Mouse (Mus musculus) heart, embryonic 12.5 days (tissue): ENCODE results near the gene Suz12. TPM values are rescaled to one million over a fixed set of nuclear protein-coding genes. Genes with fewer than 3 reads are reported as not detected.
A peak's percentile ranks its signal among the peaks of the same experiment; 100 is the strongest.
"Not testable (repeated sequence)": the region's sequence is repeated elsewhere in the genome, so short reads cannot be mapped to it uniquely, and the experiment has no call there.

ENCODE experiments used
- ATAC-seq: fragments of 200-750 bp; cut with Nextera tagmentation; 2 replicates; pipeline ENCODE4 v1.8.0; 2017; ENCODE audit warnings: moderate TSS enrichment, moderate library complexity; ENCODE audit not compliant: insufficient number of reproducible peaks, low FRiP score
- H3K27ac ChIP-seq: fragments of 300-500 bp; sonication (generic); 2 replicates; pipeline ENCODE4 v1.5.1; 2016; ENCODE audit warnings: mild to moderate bottlenecking, moderate library complexity; ENCODE audit not compliant: poor library complexity, severe bottlenecking
- H3K27me3 ChIP-seq: fragments of 300-500 bp; sonication (generic); replicated peaks from 2 replicates; pipeline ENCODE4 v1.6.1; 2016; ENCODE audit warnings: mild to moderate bottlenecking, moderate library complexity
- H3K36me3 ChIP-seq: fragments of 300-500 bp; sonication (generic); 2 replicates; pipeline ENCODE4 v1.6.1; 2016; ENCODE audit warnings: mild to moderate bottlenecking, moderate library complexity
- H3K4me1 ChIP-seq: fragments of 300-500 bp; sonication (generic); replicated peaks from 2 replicates; pipeline ENCODE4 v1.6.1; 2016; ENCODE audit warnings: mild to moderate bottlenecking
- H3K4me2 ChIP-seq: fragments of 300-500 bp; sonication (generic); 2 replicates; pipeline ENCODE4 v1.6.1; 2016; ENCODE audit warnings: mild to moderate bottlenecking, moderate library complexity
- H3K4me3 ChIP-seq: fragments of 300-500 bp; sonication (generic); 2 replicates; pipeline ENCODE4 v1.5.1; 2016; ENCODE audit warnings: mild to moderate bottlenecking
- H3K9ac ChIP-seq: fragments of 300-500 bp; sonication (generic); 2 replicates; pipeline ENCODE4 v1.6.1; 2016; ENCODE audit warnings: mild to moderate bottlenecking, moderate library complexity
- H3K9me3 ChIP-seq: fragments of 300-500 bp; sonication (generic); replicated peaks from 2 replicates; pipeline ENCODE4 v1.6.1; 2016; ENCODE audit warnings: mild to moderate bottlenecking, moderate library complexity
- WGBS: fragments of 180-500 bp; shearing (Covaris S2); methylation state at CpG from one replicate; pipeline ENCODE4 v1.1.7; 2016; 5-methylcytosine and 5-hydroxymethylcytosine counted together
- polyA plus RNA-seq: library from polyadenylated mRNA; unstranded; fragments of >200 nt; fragmentation: Nextera tagmentation; extraction: Ambion mirVana; gene quantifications from 2 replicates; pipeline ENCODE4 v1.2.1, GENCODE M21; 2016

Suz12 gene
- polyA plus RNA-seq, 1 experiment from 2014 or later: 25.4 TPM

DNA sequence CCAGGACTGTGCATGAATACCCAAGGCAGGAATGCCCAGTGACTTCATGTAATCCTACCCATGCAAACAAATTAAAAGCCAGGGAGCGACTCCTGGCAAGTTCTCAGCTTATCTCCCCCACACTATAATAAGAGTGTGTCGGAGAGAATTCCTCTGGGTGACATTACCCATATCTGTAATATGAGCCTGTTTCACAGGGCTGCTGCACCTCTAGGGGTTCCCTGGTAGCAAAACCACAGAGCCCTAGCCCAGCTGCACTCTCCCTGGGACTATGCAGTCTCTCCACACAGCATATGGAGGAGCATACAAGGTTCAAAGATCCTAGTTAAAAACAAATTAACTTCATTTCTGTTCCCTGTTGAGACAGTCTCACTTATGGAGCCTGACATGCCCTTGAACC lies 57.2 kb downstream of the Suz12 start:
- H3K27ac ChIP-seq: peak overlapping the region; percentile 76

DNA sequence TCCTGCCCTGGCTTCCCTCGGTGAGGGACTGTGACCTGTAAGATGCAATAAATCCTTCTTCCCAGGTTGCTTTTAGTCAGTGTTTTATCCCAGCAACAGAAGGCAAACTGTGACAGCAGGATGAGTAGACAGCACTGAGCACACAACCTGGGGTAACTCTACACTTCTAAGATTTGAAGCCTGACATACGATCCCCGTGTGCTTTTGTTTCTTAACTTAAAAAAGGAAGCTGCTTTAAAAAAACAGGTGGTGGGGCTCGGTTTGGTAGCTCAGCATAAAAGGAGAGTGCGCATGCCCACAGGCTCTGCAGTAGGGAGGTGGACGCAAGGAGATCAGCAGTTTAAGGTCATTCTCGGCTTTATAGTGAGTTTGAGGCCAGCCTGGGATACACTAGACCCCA lies 59.5 kb downstream of the Suz12 start:
- Histone ChIP-seq H3K4me1 (peaks cover 50% of the 10 kb centered on the region), H3K36me3 (peaks cover 64% of the 10 kb centered on the region), H3K9me3 (no peaks in the 10 kb centered on the region), H3K27me3 (no peaks in the 10 kb centered on the region), H3K4me2 (no peak overlapping the region), H3K27ac (no peak overlapping the region), H3K9ac (no peak overlapping the region), H3K4me3 (no peak overlapping the region)
- ATAC-seq: no peak
- WGBS: 85% methylated on average over 7 of the region's 7 CpGs

More for the DNA sequence above, 57.2 kb downstream of the Suz12 start:
- no peaks in the 10 kb centered on the region for H3K27me3 ChIP-seq
- peaks cover 49% of the 10 kb centered on the region for H3K4me1 ChIP-seq
- H3K9me3 ChIP-seq: no peaks in the 10 kb centered on the region
- H3K36me3 ChIP-seq: peaks cover 50% of the 10 kb centered on the region
- H3K9ac ChIP-seq: peak overlapping the region; percentile 28; the same call in 1 of the 2 replicates
- 18% methylated on average over 2 of the region's 2 CpGs for WGBS
- no peak overlapping the region for H3K4me2 ChIP-seq
- ATAC-seq: peak; percentile 64
- H3K4me3 ChIP-seq: no peak overlapping the region

DNA sequence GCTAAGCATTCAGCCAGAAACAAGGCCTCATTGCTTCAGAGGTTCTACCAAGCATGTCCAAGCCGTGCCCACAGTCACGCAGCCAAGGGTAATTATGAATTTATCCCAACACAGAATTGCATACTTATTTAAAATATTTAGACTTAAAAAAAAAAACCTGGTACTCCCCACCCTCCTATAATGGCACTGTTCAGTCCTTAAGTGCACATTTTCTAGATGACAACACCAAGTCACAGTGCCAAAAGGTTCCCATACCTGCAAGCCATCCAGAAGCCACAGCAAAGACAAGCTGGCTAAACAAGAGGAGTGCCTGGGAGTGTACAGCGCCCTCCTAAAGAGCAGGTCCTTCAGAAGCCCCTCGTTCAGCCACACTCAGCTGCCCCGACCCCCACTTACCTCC lies 60.3 kb downstream of the Suz12 start:
- no peak overlapping the region for H3K4me2 ChIP-seq
- H3K9me3 ChIP-seq: no peaks in the 10 kb centered on the region
- H3K4me3 ChIP-seq: no peak overlapping the region
- H3K27me3 ChIP-seq: no peaks in the 10 kb centered on the region
- 83% methylated on average over 5 of the region's 5 CpGs for WGBS
- no peak for ATAC-seq
- H3K9ac ChIP-seq: no peak overlapping the region
- H3K36me3 ChIP-seq: peaks cover 65% of the 10 kb centered on the region
- H3K27ac ChIP-seq: no peak overlapping the region
- peaks cover 50% of the 10 kb centered on the region for H3K4me1 ChIP-seq

DNA sequence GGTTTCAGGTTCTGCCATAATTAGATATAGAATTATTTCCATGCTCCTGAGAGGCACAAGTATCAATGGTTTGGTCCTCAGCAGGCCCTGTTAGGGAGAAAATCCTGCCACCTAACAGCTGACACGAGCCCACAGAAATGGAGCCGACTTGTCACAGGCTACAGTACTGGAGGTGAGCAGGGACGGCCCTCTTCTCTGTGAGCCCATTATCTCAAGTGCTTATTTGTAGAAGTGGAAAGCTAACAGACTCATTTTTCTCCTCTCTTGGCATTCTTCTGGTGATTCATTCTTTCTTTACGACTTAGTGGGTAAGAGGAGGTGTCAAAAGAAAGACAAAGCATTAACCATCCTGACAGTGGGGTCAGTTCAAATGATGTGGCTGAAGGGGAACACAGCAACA lies 61.8 kb downstream of the Suz12 start:
- peaks cover 68% of the 10 kb centered on the region for H3K36me3 ChIP-seq

DNA sequence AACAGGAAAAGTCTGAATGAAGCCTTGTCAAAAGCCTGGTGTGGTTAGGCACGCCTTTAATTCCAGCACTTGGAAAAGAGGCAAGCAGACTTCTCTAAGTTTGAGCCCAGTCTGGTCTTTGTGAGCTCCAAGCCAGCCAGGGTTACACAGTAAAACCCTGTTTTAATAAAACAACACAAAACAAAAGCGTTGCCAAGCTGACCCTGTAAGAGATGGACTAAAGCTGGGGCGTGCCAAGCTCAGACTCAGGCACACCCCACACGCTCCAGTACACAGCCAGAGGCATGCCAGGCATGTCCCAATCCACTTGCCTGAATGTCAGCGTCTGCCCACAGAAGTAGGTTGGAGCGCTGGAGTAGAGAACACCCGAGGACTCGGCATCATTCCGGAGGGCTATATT lies 63.2 kb downstream of the Suz12 start:
- no peak for ATAC-seq
- H3K4me2 ChIP-seq: no peak overlapping the region
- H3K9ac ChIP-seq: no peak overlapping the region
- H3K27ac ChIP-seq: no peak overlapping the region
- H3K4me3 ChIP-seq: no peak overlapping the region
- WGBS: 80% methylated on average over 9 of the region's 9 CpGs
- H3K4me1 ChIP-seq: peaks cover 32% of the 10 kb centered on the region
- H3K36me3 ChIP-seq: peaks cover 81% of the 10 kb centered on the region
- H3K9me3 ChIP-seq: no peaks in the 10 kb centered on the region
- no peaks in the 10 kb centered on the region for H3K27me3 ChIP-seq

More for the DNA sequence above, 61.8 kb downstream of the Suz12 start:
- no peak for ATAC-seq
- 44% methylated on average over 4 of the region's 4 CpGs for whole genome bisulfite sequencing
- Histone ChIP-seq H3K27ac (no peak overlapping the region), H3K4me1 (peaks cover 45% of the 10 kb centered on the region), H3K9ac (no peak overlapping the region), H3K27me3 (no peaks in the 10 kb centered on the region), H3K4me2 (no peak overlapping the region), H3K4me3 (no peak overlapping the region), H3K9me3 (no peaks in the 10 kb centered on the region)

DNA sequence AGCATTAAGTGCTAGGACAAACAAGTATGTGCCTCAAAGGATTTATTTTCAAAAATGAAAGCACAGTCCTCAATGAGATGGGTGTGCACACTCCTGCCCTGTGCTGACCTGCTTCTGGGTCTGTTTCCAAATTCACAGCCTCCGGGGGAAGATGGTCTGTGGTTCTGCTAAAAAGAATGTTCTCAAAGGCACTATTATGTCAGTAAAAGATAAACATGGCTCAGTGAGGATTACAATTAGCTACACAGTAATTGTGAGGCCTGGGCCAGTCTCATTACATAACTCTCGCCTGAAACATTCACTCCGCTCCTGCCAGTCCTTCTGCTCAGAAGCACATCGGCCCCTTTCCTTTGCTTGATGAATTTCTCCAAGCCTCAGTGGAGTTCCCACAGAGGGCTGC lies 69.3 kb downstream of the Suz12 start:
- 85% methylated on average over 4 of the region's 4 CpGs for WGBS
- no peak for ATAC-seq

DNA sequence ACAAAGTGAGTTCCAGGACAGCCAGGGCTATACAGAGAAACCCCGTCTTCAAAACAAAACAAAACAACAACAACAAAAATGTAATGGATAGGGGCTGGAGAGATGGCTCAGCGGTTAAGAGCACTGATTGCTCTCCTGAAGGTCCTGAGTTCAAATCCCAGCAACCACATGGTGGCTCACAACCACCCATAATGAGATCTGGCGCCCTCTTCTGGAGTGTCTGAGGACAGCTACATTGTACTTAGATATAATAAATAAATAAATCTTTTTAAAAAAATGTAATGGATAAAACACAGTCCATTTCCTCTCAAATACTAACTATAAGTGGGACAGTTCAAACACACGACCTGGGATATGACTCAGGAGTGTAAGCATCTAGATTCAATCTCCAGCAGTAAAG lies 73.5 kb downstream of the Suz12 start:
- not testable (repeated sequence) for H3K4me2 ChIP-seq, H3K4me1 ChIP-seq, ATAC-seq, H3K27me3 ChIP-seq, H3K27ac ChIP-seq, H3K4me3 ChIP-seq, H3K9me3 ChIP-seq, H3K9ac ChIP-seq
- WGBS: 83% methylated on average over 4 of the region's 4 CpGs
- peaks cover 24% of the 10 kb centered on the region for H3K36me3 ChIP-seq

More for the DNA sequence above, 69.3 kb downstream of the Suz12 start:
- Histone ChIP-seq H3K27ac (no peak overlapping the region), H3K9me3 (no peaks in the 10 kb centered on the region), H3K4me3 (no peak overlapping the region), H3K27me3 (no peaks in the 10 kb centered on the region), H3K9ac (no peak overlapping the region), H3K4me1 (no peaks in the 10 kb centered on the region), H3K4me2 (no peak overlapping the region), H3K36me3 (peaks cover 59% of the 10 kb centered on the region)

DNA sequence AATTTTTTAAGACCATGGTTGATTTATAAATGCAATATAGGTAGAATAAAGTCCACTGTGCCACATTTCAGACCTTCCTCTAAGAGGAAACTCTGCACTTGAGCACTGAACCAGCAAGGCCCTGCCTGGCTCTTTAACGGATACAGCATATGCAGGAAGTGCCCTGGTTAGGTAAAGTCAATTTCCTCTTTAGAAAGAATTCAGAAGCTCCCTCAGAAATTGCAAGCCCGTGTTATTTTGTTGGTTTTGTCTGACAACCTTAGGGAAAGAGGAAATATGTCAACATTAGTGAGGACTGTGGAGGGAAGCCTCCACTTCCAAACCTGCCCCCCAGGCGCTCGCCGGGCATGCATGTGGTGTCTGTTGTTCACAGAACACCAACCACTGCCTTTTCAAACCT lies 74.7 kb downstream of the Suz12 start:
- peaks cover 3% of the 10 kb centered on the region; the same call in 1 of the 2 replicates for H3K4me1 ChIP-seq
- H3K36me3 ChIP-seq: peaks cover 14% of the 10 kb centered on the region
- H3K4me2 ChIP-seq: no peak overlapping the region
- no peak overlapping the region for H3K4me3 ChIP-seq
- H3K27ac ChIP-seq: no peak overlapping the region
- 76% methylated on average over 5 of the region's 5 CpGs for WGBS
- H3K9ac ChIP-seq: no peak overlapping the region
- ATAC-seq: no peak
- no peaks in the 10 kb centered on the region for H3K27me3 ChIP-seq
- H3K9me3 ChIP-seq: no peaks in the 10 kb centered on the region

DNA sequence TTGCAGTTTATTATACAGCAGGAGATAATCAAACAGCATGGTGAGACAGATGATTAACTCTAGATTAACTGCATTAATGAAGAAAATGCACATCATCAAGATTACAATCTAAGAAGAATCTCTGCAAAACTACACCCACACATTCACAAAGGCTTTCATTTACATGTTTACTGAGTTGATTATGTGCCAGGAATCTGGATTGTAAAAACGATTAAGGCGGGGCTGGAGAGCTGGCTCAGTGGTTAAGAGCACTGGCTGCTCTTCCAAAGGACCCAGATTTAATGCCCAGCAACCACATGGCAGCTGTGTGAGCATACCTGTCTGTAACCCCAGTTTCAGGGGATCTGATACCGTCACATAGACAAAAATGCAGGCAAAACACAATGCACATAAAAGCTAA lies 76.9 kb downstream of the Suz12 start:
- no peak for ATAC-seq
- no peak overlapping the region for H3K4me3 ChIP-seq
- H3K9ac ChIP-seq: no peak overlapping the region
- no peaks in the 10 kb centered on the region for H3K9me3 ChIP-seq
- no peaks in the 10 kb centered on the region for H3K27me3 ChIP-seq
- no peak overlapping the region for H3K4me2 ChIP-seq
- peaks cover 3% of the 10 kb centered on the region; the same call in 1 of the 2 replicates for H3K4me1 ChIP-seq
- no peak overlapping the region for H3K27ac ChIP-seq
- peaks cover 4% of the 10 kb centered on the region; the same call in 1 of the 2 replicates for H3K36me3 ChIP-seq
- 91% methylated on average over 3 of the region's 3 CpGs for WGBS

DNA sequence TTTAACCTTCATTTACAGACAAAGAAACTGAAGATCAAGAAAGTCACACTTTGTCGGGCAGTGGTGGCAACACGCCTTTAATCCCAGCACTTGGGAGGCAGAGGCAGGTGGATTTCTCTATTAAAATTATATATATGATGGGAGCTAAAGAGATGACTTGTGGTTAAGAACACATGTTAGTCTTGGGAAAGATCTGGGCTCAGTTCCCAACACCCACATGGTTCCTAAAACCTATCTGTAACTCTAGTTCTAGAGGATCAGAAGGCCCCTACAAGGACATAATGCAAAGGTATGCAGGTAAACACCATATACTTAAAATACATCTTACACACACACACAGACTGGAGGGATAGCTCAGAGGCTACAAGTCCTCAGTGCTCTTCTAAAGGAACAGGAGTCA lies 78.1 kb downstream of the Suz12 start:
- peaks cover 4% of the 10 kb centered on the region; the same call in 1 of the 2 replicates for H3K36me3 ChIP-seq
- peaks cover 3% of the 10 kb centered on the region; the same call in 1 of the 2 replicates for H3K4me1 ChIP-seq
- H3K9ac ChIP-seq: no peak overlapping the region
- no peak overlapping the region for H3K27ac ChIP-seq
- no peaks in the 10 kb centered on the region for H3K27me3 ChIP-seq
- H3K9me3 ChIP-seq: no peaks in the 10 kb centered on the region
- H3K4me3 ChIP-seq: no peak overlapping the region
- 92% methylated on average over 2 of the region's 2 CpGs for WGBS
- no peak overlapping the region for H3K4me2 ChIP-seq
- no peak for ATAC-seq

DNA sequence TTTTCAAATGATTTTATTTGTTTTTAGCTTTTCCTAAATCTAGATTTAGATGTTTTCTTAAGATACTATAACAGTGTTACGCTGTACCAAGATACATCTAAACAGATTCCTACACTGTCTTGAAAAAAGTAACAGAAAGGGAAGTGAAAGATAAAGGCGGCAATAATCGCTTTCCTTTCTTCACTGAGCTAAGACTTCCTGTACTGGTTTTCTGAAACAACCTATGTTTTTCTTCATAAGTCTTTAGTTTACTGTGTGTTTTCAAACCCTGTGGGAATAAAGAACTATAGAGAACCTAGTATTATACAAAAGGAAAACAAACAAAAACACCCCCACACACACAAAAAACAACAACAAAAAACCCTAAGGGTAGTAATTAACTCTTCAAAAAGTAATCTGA lies 79.5 kb downstream of the Suz12 start:
- H3K4me1 ChIP-seq: peaks cover 3% of the 10 kb centered on the region; the same call in 1 of the 2 replicates
- H3K9ac ChIP-seq: no peak overlapping the region
- no peaks in the 10 kb centered on the region for H3K27me3 ChIP-seq
- ATAC-seq: no peak
- H3K9me3 ChIP-seq: no peaks in the 10 kb centered on the region
- no peak overlapping the region for H3K27ac ChIP-seq
- H3K36me3 ChIP-seq: peaks cover 4% of the 10 kb centered on the region; the same call in 1 of the 2 replicates
- no peak overlapping the region for H3K4me3 ChIP-seq
- no peak overlapping the region for H3K4me2 ChIP-seq
- WGBS: 65% methylated on average over 3 of the region's 3 CpGs

DNA sequence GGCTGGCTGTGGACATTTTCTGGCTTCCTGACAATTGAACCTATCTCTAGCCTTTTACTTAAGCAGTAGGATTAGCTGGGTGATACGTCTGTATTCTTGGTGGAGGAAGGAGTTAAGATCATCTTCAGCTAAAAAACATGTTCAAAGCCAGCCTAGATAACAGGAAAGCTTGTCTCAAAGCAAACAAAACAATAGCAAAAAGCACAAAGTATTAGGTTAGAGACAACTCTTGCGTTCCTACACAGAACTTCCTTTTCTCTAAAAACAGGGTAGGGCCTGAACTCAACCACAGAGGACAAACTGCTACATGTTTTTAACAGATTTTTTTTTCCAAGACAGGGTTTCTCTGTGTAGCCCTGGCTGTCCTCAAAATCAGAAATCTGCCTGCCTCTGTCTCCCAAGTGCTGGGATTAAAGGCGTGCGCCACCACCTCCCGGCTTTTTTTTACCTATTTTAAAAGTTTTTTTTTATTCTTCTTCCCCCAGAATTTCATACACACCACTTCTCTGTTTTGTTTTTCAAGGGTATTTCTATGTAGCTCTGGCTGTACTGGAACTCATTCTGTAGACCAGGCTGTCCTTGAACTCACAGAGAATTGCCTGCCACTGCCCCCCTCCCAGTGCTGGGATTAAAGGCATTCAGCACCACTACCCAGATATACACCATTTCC lies 82.8 kb downstream of the Suz12 start:
- WGBS: 86% methylated on average over 5 of the region's 5 CpGs
- H3K9me3 ChIP-seq: no peaks in the 10 kb centered on the region
- H3K36me3 ChIP-seq: peaks cover 4% of the 10 kb centered on the region; the same call in 1 of the 2 replicates
- H3K4me1 ChIP-seq: peaks cover 13% of the 10 kb centered on the region; the same call in 1 of the 2 replicates
- no peak overlapping the region for H3K9ac ChIP-seq
- ATAC-seq: no peak
- H3K4me2 ChIP-seq: no peak overlapping the region
- no peak overlapping the region for H3K27ac ChIP-seq
- no peak overlapping the region for H3K4me3 ChIP-seq
- H3K27me3 ChIP-seq: no peaks in the 10 kb centered on the region
